Mouse (Mus musculus): ENCODE measurements around the gene Wasf3.

GRCm38 (mm10) chr5:146428109-146428508 lies 43.3 kb downstream of the Wasf3 start:
- TF ChIP-seq POLR2A (IDR thresholded peaks at IDR 0.05; ENCODE audit: insufficient read depth, low read length) (no peak), CTCF (IDR thresholded peaks at IDR 0.05; ENCODE audit: low read depth, low read length) (no peak), EP300 (IDR thresholded peaks at IDR 0.05; ENCODE audit: insufficient read depth, low read depth, low read length) (no peak)
